In genomic region chr3:63898581-63899308, GRCm38 (mm10) we compare ENCODE assay signal across 7 mouse cellular contexts. TPM values are rescaled to one million over a fixed set of nuclear protein-coding genes. Genes with fewer than 3 reads are reported as not detected.
A peak's percentile ranks its signal among the peaks of the same experiment; 100 is the strongest.
DNase-seq lines count a peak whose midpoint lies in the region; ATAC-seq and TF ChIP-seq lines count a peak whose summit lies in the region.

No protein-coding gene starts in this region.

- under 1% methylated on average over 41 of the region's 41 CpGs for WGBS in intestine, postnatal 0 days

- peak overlapping the region; percentile 67 for H3K4me3 ChIP-seq in intestine, postnatal 0 days (ENCODE audit: low read depth, low read length)

- no peaks in the 10 kb centered on the region for H3K27me3 ChIP-seq in intestine, postnatal 0 days (replicated peaks; ENCODE audit: control insufficient read depth, insufficient read depth, low read length)

- H3K9me3 ChIP-seq in intestine, postnatal 0 days (ENCODE audit: control insufficient read depth), result no peaks in the 10 kb centered on the region

- no peaks in the 10 kb centered on the region for H3K4me1 ChIP-seq in intestine, postnatal 0 days (replicated peaks; ENCODE audit: control insufficient read depth, insufficient read depth, low read length)

- H3K4me2 ChIP-seq in intestine, postnatal 0 days (replicated peaks; ENCODE audit: low read depth), result peak overlapping the region; percentile 100

- DNase-seq in adrenal gland, adult 8-10 months, result peak; percentile 62
- DNase-seq in embryo, embryonic 11 days, result peak; percentile 92
- peak; percentile 84 to 86 for DNase-seq in left cerebral cortex, postnatal 25 days (ENCODE audit: low spot score in 2 of 2)
- peak; percentile 79 to 80 for DNase-seq in right cerebral cortex, postnatal 36 days (ENCODE audit: low spot score in 2 of 2)

- peak; percentile 63 for ATAC-seq in granulocyte monocyte progenitor cell, adult 5-6 weeks (replicated peaks; ENCODE audit: poor library complexity, severe bottlenecking)
- ATAC-seq in intestine, postnatal 0 days, result peak; percentile 81
- peak; percentile 75 for ATAC-seq in megakaryocyte-erythroid progenitor cell, adult 5-6 weeks (replicated peaks; ENCODE audit: low FRiP score, low TSS enrichment, poor library complexity, severe bottlenecking)

- H3K36me3 ChIP-seq in intestine, postnatal 0 days (ENCODE audit: control insufficient read depth, insufficient read depth), result no peaks in the 10 kb centered on the region

- peak overlapping the region; percentile 60 for H3K27ac ChIP-seq in intestine, postnatal 0 days (ENCODE audit: low read depth, low read length)

- TF ChIP-seq CTCF in intestine, postnatal 0 days (IDR thresholded peaks at IDR 0.05; ENCODE audit: low read depth), result no peak

- peak overlapping the region; percentile 65 for H3K9ac ChIP-seq in intestine, postnatal 0 days (ENCODE audit: low read depth, low read length)

- intact Hi-C loops in left cerebral cortex, postnatal 25 days (cut with DNase I), result loop anchor here (2.0 to 10.0 kb wide), 2 partner anchors 30 to 494 kb away; partner anchors contain the start of gene E130311K13Rik

RNA-seq across cellular contexts. Expression of gene Plch1, which starts 0.5 kb away (rescaled TPM):
- under 1 TPM in 3 of 4 experiments, not detected in 1; 0.07 to 0.38 (median 0.28) TPM for total RNA-seq in adrenal gland, adult 8-10 months (2022)
- total RNA-seq in granulocyte monocyte progenitor cell, adult 5-6 weeks (2014; fragmentation: Nextera tagmentation), result 0.38 TPM in 1 of 2 replicates, not detected in the other
- 0.22 TPM in 1 of 2 replicates, not detected in the other for total RNA-seq in granulocyte monocyte progenitor cell, adult 5-6 weeks (2017)
- polyA plus RNA-seq in intestine, postnatal 0 days (2015; fragmentation: Nextera tagmentation; extraction: Ambion mirVana), result 2.2 and 2.6 TPM in 2 replicates
- 1 to 10 TPM; 7.1 to 7.9 TPM for total RNA-seq in left cerebral cortex, postnatal 25 days (2021)
- not detected in 2 replicates for total RNA-seq in megakaryocyte-erythroid progenitor cell, adult 5-6 weeks (2014; fragmentation: Nextera tagmentation)
- not detected in 2 replicates for total RNA-seq in megakaryocyte-erythroid progenitor cell, adult 5-6 weeks (2017)

RNA-seq across cellular contexts. Expression of gene E130311K13Rik, which starts 30.5 kb away (rescaled TPM):
- total RNA-seq in adrenal gland, adult 8-10 months (2022), result 10 to 100 TPM; 10.5 to 18.1 (median 13.4) TPM
- total RNA-seq in granulocyte monocyte progenitor cell, adult 5-6 weeks (2014; fragmentation: Nextera tagmentation), result 1.6 and 2.7 TPM in 2 replicates
- total RNA-seq in granulocyte monocyte progenitor cell, adult 5-6 weeks (2017), result 4.8 and 6.2 TPM in 2 replicates
- 3.4 and 3.7 TPM in 2 replicates for polyA plus RNA-seq in intestine, postnatal 0 days (2015; fragmentation: Nextera tagmentation; extraction: Ambion mirVana)
- 10 to 100 TPM; 11.8 to 12.5 TPM for total RNA-seq in left cerebral cortex, postnatal 25 days (2021)
- total RNA-seq in megakaryocyte-erythroid progenitor cell, adult 5-6 weeks (2014; fragmentation: Nextera tagmentation), result 6.0 and 8.7 TPM in 2 replicates
- 9.7 and 16.2 TPM in 2 replicates for total RNA-seq in megakaryocyte-erythroid progenitor cell, adult 5-6 weeks (2017)

Comparison
In these comparisons a context has a peak if more than half of its experiments do, and no peak if none do; other contexts are left out.
1. Peak in every context shown above with its lines: DNase-seq, ATAC-seq, H3K4me3 ChIP-seq and H3K27ac ChIP-seq.
2. RNA of gene Plch1, which starts 0.5 kb away (total RNA-seq): 7.1 to 7.9 TPM in left cerebral cortex, postnatal 25 days; 0.07 to 0.38 TPM in adrenal gland, adult 8-10 months, 0.22 to 0.38 TPM in granulocyte monocyte progenitor cell, adult 5-6 weeks and not detected in megakaryocyte-erythroid progenitor cell, adult 5-6 weeks; every median in the first group is over 4 times any median in the second.